14 mouse cellular contexts compared by ENCODE assay signal in genomic region chr2:90545261-90545660, GRCm38 (mm10). TPM values are rescaled to one million over a fixed set of nuclear protein-coding genes. Genes with fewer than 3 reads are reported as not detected.
DNase-seq lines count a peak whose midpoint lies in the region; ATAC-seq and TF ChIP-seq lines count a peak whose summit lies in the region.
"Had no signal": no experiment of that assay in that cellular context is flagged by ENCODE, and none has a peak within 500 bp of the region (broad histone marks: within the 10 kb centered on the region; RNA-seq: fewer than 3 reads in every experiment).

No protein-coding gene starts in this region.

- no peak overlapping the region for H3K4me2 ChIP-seq in neural tube, embryonic 15.5 days
- H3K4me2 ChIP-seq in embryonic facial prominence, embryonic 15.5 days (replicated peaks) = no peak overlapping the region
- peak overlapping the region; percentile 31 for H3K4me2 ChIP-seq in myocyte (ENCODE audit: low read depth)
- no peak overlapping the region for H3K4me2 ChIP-seq in liver, embryonic 12.5 days
- H3K4me2 ChIP-seq: embryonic facial prominence, embryonic 12.5 days; heart, embryonic 11.5 days; liver, embryonic 15.5 days; midbrain, embryonic 13.5 days had no signal

- ATAC-seq in frontal cortex, adult (ENCODE audit: low TSS enrichment) = peak; percentile 64
- ATAC-seq in neural tube, embryonic 15.5 days (ENCODE audit: low FRiP score) = no peak
- 0 out of 2 replicates have a peak, but pooled peaks have one; percentile 48 for ATAC-seq in embryonic facial prominence, embryonic 15.5 days (ENCODE audit: insufficient number of reproducible peaks, low FRiP score, low TSS enrichment, low read depth)
- ATAC-seq in liver, embryonic 12.5 days = no peak
- ATAC-seq: midbrain, embryonic 13.5 days had no signal

- H3K4me3 ChIP-seq in neural tube, embryonic 15.5 days (replicated peaks) = no peak overlapping the region
- H3K4me3 ChIP-seq in embryonic facial prominence, embryonic 15.5 days (replicated peaks) = no peak overlapping the region
- no peak overlapping the region for H3K4me3 ChIP-seq in myocyte
- H3K4me3 ChIP-seq in liver, embryonic 12.5 days = no peak overlapping the region
- H3K4me3 ChIP-seq: embryonic facial prominence, embryonic 12.5 days; liver, embryonic 15.5 days; midbrain, embryonic 13.5 days had no signal

- H3K36me3 ChIP-seq in neural tube, embryonic 15.5 days = no peaks in the 10 kb centered on the region
- no peaks in the 10 kb centered on the region for H3K36me3 ChIP-seq in embryonic facial prominence, embryonic 15.5 days
- no peaks in the 10 kb centered on the region for H3K36me3 ChIP-seq in myocyte (ENCODE audit: control insufficient read depth, insufficient read depth)
- H3K36me3 ChIP-seq in liver, embryonic 12.5 days = no peaks in the 10 kb centered on the region
- H3K36me3 ChIP-seq: embryonic facial prominence, embryonic 12.5 days; liver, embryonic 15.5 days; midbrain, embryonic 13.5 days had no signal

- WGBS in neural tube, embryonic 15.5 days = 52% methylated on average over 5 of the region's 5 CpGs
- WGBS in embryonic facial prominence, embryonic 15.5 days = 52% methylated on average over 5 of the region's 5 CpGs
- WGBS in liver, embryonic 12.5 days (ENCODE audit: insufficient replicate concordance) = 84% methylated on average over 5 of the region's 5 CpGs

- H3ac ChIP-seq in myocyte (ENCODE audit: control insufficient read depth, insufficient read length) = no peak overlapping the region

- TF ChIP-seq POLR2A in myocyte (IDR thresholded peaks at IDR 0.05; ENCODE audit: insufficient read length, low read depth) = no peak

- no peaks in the 10 kb centered on the region for H3K79me2 ChIP-seq in myocyte (ENCODE audit: control insufficient read depth, insufficient read depth)

- H3K27ac ChIP-seq in neural tube, embryonic 15.5 days (replicated peaks) = peak overlapping the region; percentile 41; the same call in 1 of the 2 replicates
- no peak overlapping the region for H3K27ac ChIP-seq in embryonic facial prominence, embryonic 15.5 days (replicated peaks)
- no peak overlapping the region for H3K27ac ChIP-seq in liver, embryonic 12.5 days
- H3K27ac ChIP-seq: embryonic facial prominence, embryonic 12.5 days; liver, embryonic 15.5 days; midbrain, embryonic 13.5 days had no signal

- peaks cover 39% of the 10 kb centered on the region for H3K4me1 ChIP-seq in neural tube, embryonic 15.5 days
- H3K4me1 ChIP-seq in embryonic facial prominence, embryonic 15.5 days = 0 out of 2 replicates have a peak, but pooled peaks cover 4% of the 10 kb centered on the region
- peaks cover 33% of the 10 kb centered on the region for H3K4me1 ChIP-seq in liver, embryonic 12.5 days
- H3K4me1 ChIP-seq: midbrain, embryonic 13.5 days had no signal

- no peaks in the 10 kb centered on the region for H3K27me3 ChIP-seq in neural tube, embryonic 15.5 days (replicated peaks)
- no peaks in the 10 kb centered on the region for H3K27me3 ChIP-seq in embryonic facial prominence, embryonic 15.5 days
- no peaks in the 10 kb centered on the region for H3K27me3 ChIP-seq in myocyte (ENCODE audit: control insufficient read depth, insufficient read depth, insufficient read length)
- H3K27me3 ChIP-seq in liver, embryonic 12.5 days (replicated peaks) = no peaks in the 10 kb centered on the region
- H3K27me3 ChIP-seq: embryonic facial prominence, embryonic 12.5 days; liver, embryonic 15.5 days; midbrain, embryonic 13.5 days had no signal

- H3K9me3 ChIP-seq in neural tube, embryonic 15.5 days (replicated peaks) = no peaks in the 10 kb centered on the region
- H3K9me3 ChIP-seq in embryonic facial prominence, embryonic 15.5 days (replicated peaks) = no peaks in the 10 kb centered on the region
- no peaks in the 10 kb centered on the region for H3K9me3 ChIP-seq in liver, embryonic 12.5 days (replicated peaks)
- H3K9me3 ChIP-seq: embryonic facial prominence, embryonic 12.5 days; liver, embryonic 15.5 days; midbrain, embryonic 13.5 days had no signal

- no peak for DNase-seq in frontal cortex, postnatal 10 days (ENCODE audit: low spot score in 2 of 2)
- no peak for DNase-seq in neural tube, embryonic 10.5 days (ENCODE audit: extremely low spot score, low spot score)
- DNase-seq in urinary bladder, adult 2 months (ENCODE audit: low spot score) = no peak
- DNase-seq: adrenal gland, postnatal 10 days; layer of hippocampus, adult 9-11 months had no signal

- no peak overlapping the region for H3K9ac ChIP-seq in neural tube, embryonic 15.5 days (replicated peaks)
- no peak overlapping the region for H3K9ac ChIP-seq in embryonic facial prominence, embryonic 15.5 days
- H3K9ac ChIP-seq in liver, embryonic 12.5 days = no peak overlapping the region
- H3K9ac ChIP-seq: embryonic facial prominence, embryonic 12.5 days; liver, embryonic 15.5 days; midbrain, embryonic 13.5 days had no signal

TF ChIP-seq in myocyte, 11 proteins besides CTCF, POLR2A, EP300 and RAD21:
- no peak for TF ChIP-seq MYOG (IDR thresholded peaks at IDR 0.05; ENCODE audit: control insufficient read depth in 1 of 3, insufficient read depth in 1 of 3, insufficient read length in 2 of 3, low read depth in 2 of 3)
- TF ChIP-seq USF1 (IDR thresholded peaks at IDR 0.05; ENCODE audit: low read depth) = no peak
- TF ChIP-seq TCF12 (IDR thresholded peaks at IDR 0.05; ENCODE audit: insufficient read depth, poor library complexity, severe bottlenecking) = no peak

RNA-seq across cellular contexts. Expression of gene Ptprj, which starts 35.2 kb away (rescaled TPM):
- polyA plus RNA-seq in neural tube, embryonic 15.5 days (2015; fragmentation: Nextera tagmentation; extraction: Ambion mirVana) = 5.8 and 6.0 TPM in 2 replicates
- polyA plus RNA-seq in embryonic facial prominence, embryonic 15.5 days (2015; fragmentation: Nextera tagmentation; extraction: Ambion mirVana) = 2.7 and 2.8 TPM in 2 replicates
- 1.6 TPM for polyA plus RNA-seq in myocyte (2012; fragmentation: generic; extraction: Trizol)
- polyA plus RNA-seq in liver, embryonic 12.5 days (2016; fragmentation: Nextera tagmentation; extraction: Ambion mirVana) = 3.0 and 3.7 TPM in 2 replicates
- 7.1 and 10.1 TPM in 2 replicates for polyA plus RNA-seq in urinary bladder, adult 2 months (2012; rRNA removed)

Comparison
In these comparisons a context has a peak if more than half of its experiments do, and no peak if none do; other contexts are left out.
1. ATAC-seq: peak in frontal cortex, adult (single experiment) and embryonic facial prominence, embryonic 15.5 days (single experiment); none in neural tube, embryonic 15.5 days (single experiment) and liver, embryonic 12.5 days (single experiment).